ENCODE assay signal across 23 mouse cellular contexts in genomic region chr19:34883526-34884224, GRCm38 (mm10). TPM values are rescaled to one million over a fixed set of nuclear protein-coding genes. Genes with fewer than 3 reads are reported as not detected.
A peak's percentile ranks its signal among the peaks of the same experiment; 100 is the strongest.
DNase-seq lines count a peak whose midpoint lies in the region; ATAC-seq and TF ChIP-seq lines count a peak whose summit lies in the region.
"Had no signal": no experiment of that assay in that cellular context is flagged by ENCODE, and none has a peak within 500 bp of the region (broad histone marks: within the 10 kb centered on the region; RNA-seq: fewer than 3 reads in every experiment).

No protein-coding gene starts in this region.

- no peak overlapping the region for H3K4me3 ChIP-seq in G1E (ENCODE audit: low read depth, low read length)
- no peak overlapping the region for H3K4me3 ChIP-seq in liver, embryonic 13.5 days (replicated peaks)
- no peak overlapping the region for H3K4me3 ChIP-seq in stomach, postnatal 0 days (ENCODE audit: low read depth, low read length)
- H3K4me3 ChIP-seq in forebrain, embryonic 13.5 days = no peak overlapping the region
- no peak overlapping the region for H3K4me3 ChIP-seq in midbrain, embryonic 14.5 days (replicated peaks; ENCODE audit: low read depth, low read length)
- H3K4me3 ChIP-seq: heart, adult 2 months; heart, embryonic 13.5 days; limb, embryonic 15.5 days; midbrain, embryonic 10.5 days had no signal

- H3K4me2 ChIP-seq in liver, embryonic 13.5 days = no peak overlapping the region
- no peak overlapping the region for H3K4me2 ChIP-seq in stomach, postnatal 0 days (replicated peaks; ENCODE audit: low read depth)
- H3K4me2 ChIP-seq in forebrain, embryonic 13.5 days = no peak overlapping the region
- H3K4me2 ChIP-seq in midbrain, embryonic 14.5 days (ENCODE audit: low read length) = no peak overlapping the region
- H3K4me2 ChIP-seq: heart, embryonic 13.5 days; limb, embryonic 15.5 days had no signal

- TF ChIP-seq EP300 in stomach, postnatal 0 days (optimal IDR thresholded peaks at IDR 0.05) = no peak

- H3K27me3 ChIP-seq in G1E (ENCODE audit: insufficient read depth, low read length) = no peaks in the 10 kb centered on the region
- no peaks in the 10 kb centered on the region for H3K27me3 ChIP-seq in liver, embryonic 13.5 days
- H3K27me3 ChIP-seq in stomach, postnatal 0 days (ENCODE audit: control insufficient read depth, insufficient read depth, low read length) = no peaks in the 10 kb centered on the region
- no peaks in the 10 kb centered on the region for H3K27me3 ChIP-seq in forebrain, embryonic 13.5 days
- H3K27me3 ChIP-seq in midbrain, embryonic 14.5 days (ENCODE audit: control insufficient read depth, insufficient read depth, low read length) = no peaks in the 10 kb centered on the region
- H3K27me3 ChIP-seq: heart, embryonic 13.5 days; limb, embryonic 15.5 days had no signal

- TF ChIP-seq CTCF in G1E (IDR thresholded peaks at IDR 0.05; ENCODE audit: low read depth, low read length) = no peak
- TF ChIP-seq CTCF in stomach, postnatal 0 days (IDR thresholded peaks at IDR 0.05; ENCODE audit: low read depth) = no peak

- WGBS in liver, embryonic 13.5 days (ENCODE audit: insufficient replicate concordance) = 57% methylated on average over 3 of the region's 3 CpGs
- WGBS in stomach, postnatal 0 days = 78% methylated on average over 3 of the region's 3 CpGs
- 84% methylated on average over 3 of the region's 3 CpGs for WGBS in forebrain, embryonic 13.5 days
- WGBS in midbrain, embryonic 14.5 days = 93% methylated on average over 3 of the region's 3 CpGs

- no peak overlapping the region for H3K27ac ChIP-seq in liver, embryonic 13.5 days
- H3K27ac ChIP-seq in stomach, postnatal 0 days (replicated peaks) = no peak overlapping the region
- H3K27ac ChIP-seq in forebrain, embryonic 13.5 days = no peak overlapping the region
- no peak overlapping the region for H3K27ac ChIP-seq in midbrain, embryonic 14.5 days (replicated peaks; ENCODE audit: low read depth, low read length)
- H3K27ac ChIP-seq: heart, adult 2 months; heart, embryonic 13.5 days; hindbrain, postnatal 0 days; kidney, postnatal 0 days; limb, embryonic 15.5 days; midbrain, embryonic 10.5 days had no signal

- peaks cover 4% of the 10 kb centered on the region for H3K9me3 ChIP-seq in G1E (replicated peaks)
- no peaks in the 10 kb centered on the region for H3K9me3 ChIP-seq in liver, embryonic 13.5 days (replicated peaks)
- H3K9me3 ChIP-seq in stomach, postnatal 0 days (ENCODE audit: control insufficient read depth, low read length) = no peaks in the 10 kb centered on the region
- no peaks in the 10 kb centered on the region for H3K9me3 ChIP-seq in forebrain, embryonic 13.5 days (replicated peaks)
- H3K9me3 ChIP-seq in midbrain, embryonic 14.5 days (ENCODE audit: control insufficient read depth, low read length) = no peaks in the 10 kb centered on the region
- H3K9me3 ChIP-seq: heart, embryonic 13.5 days; limb, embryonic 15.5 days; midbrain, embryonic 10.5 days had no signal

- H3K36me3 ChIP-seq in G1E (replicated peaks) = no peaks in the 10 kb centered on the region
- H3K36me3 ChIP-seq in liver, embryonic 13.5 days = no peaks in the 10 kb centered on the region
- no peaks in the 10 kb centered on the region for H3K36me3 ChIP-seq in stomach, postnatal 0 days (ENCODE audit: control insufficient read depth, insufficient read depth, low read length)
- H3K36me3 ChIP-seq in forebrain, embryonic 13.5 days (ENCODE audit: poor library complexity, severe bottlenecking) = no peaks in the 10 kb centered on the region
- H3K36me3 ChIP-seq in midbrain, embryonic 14.5 days (ENCODE audit: control insufficient read depth, insufficient read depth, low read length) = no peaks in the 10 kb centered on the region
- H3K36me3 ChIP-seq: heart, embryonic 13.5 days; limb, embryonic 15.5 days; midbrain, embryonic 10.5 days had no signal

- peak; percentile 36 for ATAC-seq in G1E (ENCODE audit: extremely low read depth, insufficient number of reproducible peaks, low FRiP score, poor library complexity, severe bottlenecking)
- ATAC-seq in liver, embryonic 13.5 days (ENCODE audit: low read depth) = peak; percentile 60; the same call in 1 of the 2 replicates
- ATAC-seq in stomach, postnatal 0 days (ENCODE audit: low FRiP score, low TSS enrichment) = 0 out of 2 replicates have a peak, but pooled peaks have one; percentile 47
- no peak for ATAC-seq in forebrain, embryonic 13.5 days
- ATAC-seq in midbrain, embryonic 14.5 days (ENCODE audit: low FRiP score, low TSS enrichment) = no peak
- ATAC-seq: forebrain, postnatal 0 days; hindbrain, postnatal 0 days had no signal

- H3K9ac ChIP-seq in liver, embryonic 13.5 days = no peak overlapping the region
- H3K9ac ChIP-seq in stomach, postnatal 0 days (ENCODE audit: low read length) = no peak overlapping the region
- H3K9ac ChIP-seq in forebrain, embryonic 13.5 days = no peak overlapping the region
- H3K9ac ChIP-seq in midbrain, embryonic 14.5 days (replicated peaks; ENCODE audit: low read length) = no peak overlapping the region
- H3K9ac ChIP-seq: forebrain, postnatal 0 days; heart, embryonic 13.5 days; limb, embryonic 15.5 days had no signal

- H3K4me1 ChIP-seq in G1E (ENCODE audit: insufficient read depth, low read depth, low read length) = peaks cover 47% of the 10 kb centered on the region
- peaks cover 27% of the 10 kb centered on the region for H3K4me1 ChIP-seq in liver, embryonic 13.5 days (replicated peaks)
- no peaks in the 10 kb centered on the region for H3K4me1 ChIP-seq in stomach, postnatal 0 days (replicated peaks; ENCODE audit: control insufficient read depth, insufficient read depth)
- H3K4me1 ChIP-seq in forebrain, embryonic 13.5 days = peaks cover 10% of the 10 kb centered on the region
- 0 out of 2 replicates have a peak, but pooled peaks cover 7% of the 10 kb centered on the region for H3K4me1 ChIP-seq in midbrain, embryonic 14.5 days (ENCODE audit: control insufficient read depth, insufficient read depth, low read length)

- DNase-seq in G1E (ENCODE audit: low spot score) = peak; percentile 40
- DNase-seq in c-Kit-positive CD71-positive TER-119-positive erythroid progenitor cells, embryonic 14.5 days (ENCODE audit: low spot score) = peak; percentile 33
- DNase-seq in liver, embryonic 13.5 days = no peak
- DNase-seq in stomach, postnatal 0 days (ENCODE audit: low spot score) = no peak
- DNase-seq in adrenal gland, adult (ENCODE audit: inconsistent age in 2 of 2, low spot score in 1 of 2) = no peak
- DNase-seq in midbrain, embryonic 14.5 days = no peak
- DNase-seq: cerebellum, adult 2 months; cerebellum, postnatal 36 days; forebrain, postnatal 0 days; gastrocnemius, postnatal 25 days; heart, adult 2 months; heart, postnatal 14 days; kidney, adult 18-20 months; layer of hippocampus, adult 9-11 months; left cerebral cortex, postnatal 4 days; lung, postnatal 4 days; right cerebral cortex, postnatal 4 days had no signal

RNA-seq across cellular contexts. Expression of gene Pank1, which starts 4.4 kb away (rescaled TPM):
- total RNA-seq in G1E (2014; fragmentation: Nextera tagmentation) (22.1 and 22.8 TPM in 2 replicates), G1E (2017) (15.3 and 19.9 TPM in 2 replicates)
- polyA plus RNA-seq in G1E (2012) = 1.8 and 1.9 TPM in 2 replicates
- 4.6 and 6.1 TPM in 2 replicates for polyA plus RNA-seq in liver, embryonic 13.5 days (2015; fragmentation: Nextera tagmentation; extraction: Ambion mirVana)
- polyA plus RNA-seq in stomach, postnatal 0 days (2015; fragmentation: Nextera tagmentation; extraction: Ambion mirVana) = 3.9 and 4.3 TPM in 2 replicates
- 5.8 and 6.7 TPM in 2 replicates for polyA plus RNA-seq in forebrain, embryonic 13.5 days (2015; fragmentation: Nextera tagmentation; extraction: Ambion mirVana)
- 10.5 and 10.7 TPM in 2 replicates for polyA plus RNA-seq in midbrain, embryonic 14.5 days (2014; fragmentation: Nextera tagmentation; extraction: Ambion mirVana)

RNA-seq across cellular contexts. Expression of gene Kif20b, which starts 38.5 kb away (rescaled TPM):
- total RNA-seq in G1E (2014; fragmentation: Nextera tagmentation) (157 and 159 TPM in 2 replicates), G1E (2017) (126 and 173 TPM in 2 replicates)
- polyA plus RNA-seq in G1E (2012) = 14.2 and 21.3 TPM in 2 replicates
- polyA plus RNA-seq in liver, embryonic 13.5 days (2015; fragmentation: Nextera tagmentation; extraction: Ambion mirVana) = 40.0 and 48.7 TPM in 2 replicates
- 10.6 and 15.6 TPM in 2 replicates for polyA plus RNA-seq in stomach, postnatal 0 days (2015; fragmentation: Nextera tagmentation; extraction: Ambion mirVana)
- polyA plus RNA-seq in forebrain, embryonic 13.5 days (2015; fragmentation: Nextera tagmentation; extraction: Ambion mirVana) = 62.9 and 66.2 TPM in 2 replicates
- polyA plus RNA-seq in midbrain, embryonic 14.5 days (2014; fragmentation: Nextera tagmentation; extraction: Ambion mirVana) = 8.7 and 14.1 TPM in 2 replicates

Comparison
In these comparisons a context has a peak if more than half of its experiments do, and no peak if none do; other contexts are left out.
1. ATAC-seq: peak in G1E (single experiment), liver, embryonic 13.5 days (single experiment) and stomach, postnatal 0 days (single experiment); none in forebrain, embryonic 13.5 days (single experiment) and midbrain, embryonic 14.5 days (single experiment).
2. DNase-seq: peak in G1E (single experiment) and c-Kit-positive CD71-positive TER-119-positive erythroid progenitor cells, embryonic 14.5 days (single experiment); none in liver, embryonic 13.5 days (single experiment), stomach, postnatal 0 days (single experiment), adrenal gland, adult (0 of 2) and midbrain, embryonic 14.5 days (single experiment).